Mouse (Mus musculus) G1E (cell line): ENCODE results near the gene Lrch1.

Source experiments
- CTCF ChIP-seq: IDR thresholded peaks from 2 replicates; pipeline ENCODE4 v1.5.1; 2012; ENCODE audit warnings: low read depth, low read length, inconsistent platforms, mixed read lengths
- GATA1 ChIP-seq: IDR thresholded peaks from 2 replicates; pipeline ENCODE4 v1.6.1; 2012; ENCODE audit warnings: borderline replicate concordance, low read length, inconsistent platforms, mixed read lengths
- TAL1 ChIP-seq: conservative IDR thresholded peaks from 2 replicates; pipeline ENCODE4 v1.6.1; 2012; ENCODE audit warnings: low read depth, low read length, inconsistent platforms, mixed read lengths

DNA sequence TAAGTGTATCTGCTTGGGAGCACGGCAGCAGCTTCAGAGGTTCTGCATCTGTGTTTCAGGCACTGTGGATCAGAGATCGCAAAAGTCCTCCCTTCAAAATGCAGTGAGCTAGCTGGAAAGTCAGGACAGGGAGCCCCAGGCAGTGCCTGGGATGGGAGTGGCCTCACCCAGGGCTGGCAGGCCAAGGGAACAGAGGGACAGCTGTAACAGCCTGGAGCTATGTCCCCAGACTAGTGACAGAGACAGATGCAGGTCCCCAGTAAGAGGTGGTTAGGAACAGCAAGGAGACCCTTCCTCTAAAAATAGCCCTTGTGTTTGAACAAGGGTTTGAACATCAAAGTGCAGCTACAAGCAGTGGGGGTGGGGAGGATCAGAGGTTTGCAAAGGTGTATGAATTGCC, 23.6 kb downstream of the Lrch1 start:
- TF ChIP-seq CTCF (no peak), GATA1 (no peak), TAL1 (no peak)
